Mouse (Mus musculus): ENCODE measurements around the gene Ccl4.

The Ccl4 gene

GRCm38 (mm10) chr11:83662204-83662603 lies at the start of gene Ccl4:
Gene Ccl4 (plus strand): TSS chr11:83662584.
- no peak for DNase-seq (ENCODE audit: low spot score in 2 of 2)

- DNase-seq (ENCODE audit: low spot score in 2 of 2): no peak
Measured at GRCm38 (mm10) chr11:83616586-83616985, 45.8 kb upstream of the Ccl4 start.

- no peak for DNase-seq (ENCODE audit: low spot score in 2 of 2)
Measured at GRCm38 (mm10) chr11:83618238-83618637, 44.1 kb upstream of the Ccl4 start.

- DNase-seq (ENCODE audit: low spot score in 2 of 2): no peak
Measured at GRCm38 (mm10) chr11:83619037-83619436, 43.3 kb upstream of the Ccl4 start.

- DNase-seq (ENCODE audit: low spot score in 2 of 2): no peak
Measured at GRCm38 (mm10) chr11:83623586-83623985, 38.8 kb upstream of the Ccl4 start.

- DNase-seq (ENCODE audit: low spot score in 2 of 2): no peak
Measured at GRCm38 (mm10) chr11:83628808-83629207, 33.6 kb upstream of the Ccl4 start.

- DNase-seq (ENCODE audit: low spot score in 2 of 2): no peak
Measured at GRCm38 (mm10) chr11:83630630-83631029, 31.8 kb upstream of the Ccl4 start.

GRCm38 (mm10) chr11:83631065-83631464 lies 31.3 kb upstream of the Ccl4 start:
- DNase-seq (ENCODE audit: low spot score in 2 of 2): no peak

GRCm38 (mm10) chr11:83632744-83633143 lies 29.6 kb upstream of the Ccl4 start:
- DNase-seq (ENCODE audit: low spot score in 2 of 2): no peak

GRCm38 (mm10) chr11:83634425-83634824 lies 28.0 kb upstream of the Ccl4 start:
- DNase-seq (ENCODE audit: low spot score in 2 of 2): no peak

GRCm38 (mm10) chr11:83634898-83635297 lies 27.5 kb upstream of the Ccl4 start:
- no peak for DNase-seq (ENCODE audit: low spot score in 2 of 2)

- no peak for DNase-seq (ENCODE audit: low spot score in 2 of 2)
Measured at GRCm38 (mm10) chr11:83636742-83637235, 25.6 kb upstream of the Ccl4 start.

- no peak for DNase-seq (ENCODE audit: low spot score in 2 of 2)
Measured at GRCm38 (mm10) chr11:83638934-83639333, 23.4 kb upstream of the Ccl4 start.

GRCm38 (mm10) chr11:83639533-83639932 lies 22.9 kb upstream of the Ccl4 start:
- DNase-seq (ENCODE audit: low spot score in 2 of 2): no peak

- no peak for DNase-seq (ENCODE audit: low spot score in 2 of 2)
Measured at GRCm38 (mm10) chr11:83640141-83640540, 22.2 kb upstream of the Ccl4 start.

- DNase-seq (ENCODE audit: low spot score in 2 of 2): no peak
Measured at GRCm38 (mm10) chr11:83641216-83641615, 21.2 kb upstream of the Ccl4 start.

- DNase-seq (ENCODE audit: low spot score in 2 of 2): no peak
Measured at GRCm38 (mm10) chr11:83645521-83645920, 16.9 kb upstream of the Ccl4 start, which contains the start of gene Rpl9-ps1. Gene Rpl9-ps1 (minus strand): TSS chr11:83645621.

GRCm38 (mm10) chr11:83646356-83647149 lies 15.8 kb upstream of the Ccl4 start:
- DNase-seq (ENCODE audit: low spot score in 2 of 2): no peak

- DNase-seq (ENCODE audit: low spot score in 2 of 2): no peak
Measured at GRCm38 (mm10) chr11:83649305-83649841, 13.0 kb upstream of the Ccl4 start, which contains the start of gene Ccl3. Gene Ccl3 (minus strand): TSS chr11:83649355.

GRCm38 (mm10) chr11:83654606-83655005 lies 7.8 kb upstream of the Ccl4 start:
- no peak for DNase-seq (ENCODE audit: low spot score in 2 of 2)

- no peak for DNase-seq (ENCODE audit: low spot score in 2 of 2)
Measured at GRCm38 (mm10) chr11:83657508-83657907, 4.9 kb upstream of the Ccl4 start.

GRCm38 (mm10) chr11:83658797-83659196 lies 3.6 kb upstream of the Ccl4 start:
- DNase-seq (ENCODE audit: low spot score in 2 of 2): no peak

GRCm38 (mm10) chr11:83663532-83663931 lies 1.1 kb downstream of the Ccl4 start:
- no peak for DNase-seq (ENCODE audit: low spot score in 2 of 2)
